Mouse (Mus musculus): Measurements from ENCODE around the gene Slc24a3. TPM values are rescaled to one million over a fixed set of nuclear protein-coding genes. Genes with fewer than 3 reads are reported as not detected.

Gene Slc24a3
- polyA plus RNA-seq, 1 experiment from 2014 or later: 3.1 TPM

- 11% methylated on average over 1 of the region's 1 CpGs for WGBS (ENCODE audit: missing documents)
- Histone ChIP-seq H3K27ac (no peak overlapping the region), H3K4me3 (ENCODE audit: inconsistent target) (no peak overlapping the region)
Measured at GRCm38 (mm10) chr2:145226100-145226499, 58.5 kb downstream of the Slc24a3 start.

GRCm38 (mm10) chr2:145227351-145227750, 59.8 kb downstream of the Slc24a3 start:
- Histone ChIP-seq H3K4me3 (ENCODE audit: inconsistent target) (no peak overlapping the region), H3K79me2 (ENCODE audit: inconsistent target) (no peaks in the 10 kb centered on the region), H3K27ac (no peak overlapping the region), H3K36me3 (ENCODE audit: inconsistent target) (no peaks in the 10 kb centered on the region)
- 95% methylated on average over 5 of the region's 5 CpGs for WGBS (ENCODE audit: missing documents)

More at GRCm38 (mm10) chr2:145226100-145226499, 58.5 kb downstream of the Slc24a3 start:
- Histone ChIP-seq H3K79me2 (ENCODE audit: inconsistent target) (no peaks in the 10 kb centered on the region), H3K36me3 (ENCODE audit: inconsistent target) (no peaks in the 10 kb centered on the region)

GRCm38 (mm10) chr2:145232764-145233484, 65.4 kb downstream of the Slc24a3 start:
- 85% methylated on average over 6 of the region's 6 CpGs for WGBS (ENCODE audit: missing documents)
- H3K79me2 ChIP-seq (ENCODE audit: inconsistent target): no peaks in the 10 kb centered on the region
- no peak overlapping the region for H3K27ac ChIP-seq
- no peaks in the 10 kb centered on the region for H3K36me3 ChIP-seq (ENCODE audit: inconsistent target)
- no peak overlapping the region for H3K4me3 ChIP-seq (ENCODE audit: inconsistent target)

DNA sequence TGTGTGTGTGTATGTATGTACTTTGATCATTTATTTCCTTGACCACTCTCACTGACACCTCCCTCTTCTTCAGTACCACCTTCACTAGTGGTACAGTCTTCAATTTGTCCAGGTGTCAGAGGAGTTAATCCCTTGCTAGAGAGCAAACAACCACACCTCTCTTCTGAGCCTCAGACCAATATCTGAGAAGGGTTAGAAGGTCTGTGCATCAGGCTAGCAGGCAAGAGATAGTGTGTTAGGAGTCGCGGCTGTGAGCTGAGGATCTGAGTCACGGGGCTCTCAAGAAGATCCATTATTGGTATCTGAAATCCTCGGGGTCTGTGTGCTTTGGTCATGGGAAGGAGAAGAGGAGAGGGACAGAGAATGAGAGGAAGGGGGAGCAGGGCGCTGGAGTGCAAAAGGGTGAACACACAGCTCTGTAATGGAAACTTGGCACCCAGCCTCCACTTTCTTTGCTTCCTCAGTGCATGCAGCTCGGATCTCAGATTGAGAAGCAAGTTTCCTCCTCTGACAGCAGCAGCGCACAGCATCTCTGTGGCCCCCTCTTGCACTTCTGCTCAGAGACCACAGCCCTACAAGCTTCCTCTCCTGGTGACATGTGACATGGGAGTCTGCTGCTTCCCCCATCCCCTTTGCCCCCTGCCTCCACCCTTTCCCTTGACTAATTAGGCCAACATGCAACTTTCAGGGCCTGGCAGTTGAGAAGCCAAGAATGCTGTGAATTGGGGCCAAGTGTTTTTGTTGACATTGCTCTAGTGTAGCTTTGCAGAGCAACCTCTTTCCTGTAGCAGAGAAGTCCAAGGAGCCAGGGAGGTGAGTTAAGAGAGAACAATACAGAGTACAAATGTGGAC, 66.2 kb downstream of the Slc24a3 start:
- WGBS (ENCODE audit: missing documents): 12% methylated on average over 7 of the region's 7 CpGs
- Histone ChIP-seq H3K4me3 (ENCODE audit: inconsistent target) (no peak overlapping the region), H3K27ac (no peak overlapping the region)

GRCm38 (mm10) chr2:145246384-145246783, 78.8 kb downstream of the Slc24a3 start:
- Histone ChIP-seq H3K36me3 (ENCODE audit: inconsistent target) (no peaks in the 10 kb centered on the region), H3K27ac (no peak overlapping the region), H3K79me2 (ENCODE audit: inconsistent target) (no peaks in the 10 kb centered on the region), H3K4me3 (ENCODE audit: inconsistent target) (no peak overlapping the region)
- WGBS (ENCODE audit: missing documents): 75% methylated on average over 4 of the region's 4 CpGs

More for the DNA sequence above, 66.2 kb downstream of the Slc24a3 start:
- Histone ChIP-seq H3K79me2 (ENCODE audit: inconsistent target) (no peaks in the 10 kb centered on the region), H3K36me3 (ENCODE audit: inconsistent target) (no peaks in the 10 kb centered on the region)

DNA sequence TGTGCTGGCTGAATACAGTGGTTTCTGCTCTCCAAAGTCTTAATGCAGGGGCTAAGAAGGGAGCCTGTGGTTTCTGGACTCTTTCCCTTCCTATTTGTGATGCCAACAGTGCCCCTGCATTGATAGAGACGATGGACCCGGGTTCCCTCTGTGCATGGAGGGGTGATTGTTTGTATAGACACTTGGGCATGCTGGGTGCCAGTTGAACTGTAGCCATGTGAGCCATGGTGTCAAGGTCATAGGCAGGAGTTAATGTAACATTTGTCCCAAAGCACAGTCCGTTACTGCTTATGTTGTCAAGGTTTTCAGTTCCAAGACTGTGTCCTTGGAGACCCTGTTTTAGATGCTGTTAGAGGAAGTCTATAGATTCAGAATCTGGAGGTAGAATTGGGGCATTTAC, 80.6 kb downstream of the Slc24a3 start:
- 88% methylated on average over 3 of the region's 3 CpGs for WGBS (ENCODE audit: missing documents)
- Histone ChIP-seq H3K79me2 (ENCODE audit: inconsistent target) (no peaks in the 10 kb centered on the region), H3K27ac (no peak overlapping the region), H3K36me3 (ENCODE audit: inconsistent target) (no peaks in the 10 kb centered on the region), H3K4me3 (ENCODE audit: inconsistent target) (no peak overlapping the region)

DNA sequence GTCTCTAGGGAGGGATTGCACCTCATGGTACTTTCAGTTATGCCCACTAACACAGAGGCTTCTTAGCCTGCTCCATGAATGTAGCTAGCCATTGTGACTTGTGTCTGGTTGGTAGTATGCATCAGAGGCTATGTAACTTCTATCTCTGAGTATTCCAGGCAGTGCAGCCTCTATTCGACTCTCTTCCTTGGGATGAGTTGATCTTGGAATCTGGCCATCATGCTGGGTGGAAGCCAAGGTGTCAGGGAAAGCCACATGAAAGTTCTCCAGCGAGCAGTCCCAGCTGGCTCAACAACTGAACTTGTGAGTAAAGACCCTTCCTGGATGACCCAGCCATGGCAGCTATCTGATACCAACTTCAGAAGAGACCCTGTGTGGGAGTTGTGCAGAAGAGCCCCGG, 89.8 kb downstream of the Slc24a3 start:
- Histone ChIP-seq H3K36me3 (ENCODE audit: inconsistent target) (no peaks in the 10 kb centered on the region), H3K79me2 (ENCODE audit: inconsistent target) (no peaks in the 10 kb centered on the region), H3K4me3 (ENCODE audit: inconsistent target) (no peak overlapping the region), H3K27ac (no peak overlapping the region)
- 69% methylated on average over 3 of the region's 3 CpGs for WGBS (ENCODE audit: missing documents)

DNA sequence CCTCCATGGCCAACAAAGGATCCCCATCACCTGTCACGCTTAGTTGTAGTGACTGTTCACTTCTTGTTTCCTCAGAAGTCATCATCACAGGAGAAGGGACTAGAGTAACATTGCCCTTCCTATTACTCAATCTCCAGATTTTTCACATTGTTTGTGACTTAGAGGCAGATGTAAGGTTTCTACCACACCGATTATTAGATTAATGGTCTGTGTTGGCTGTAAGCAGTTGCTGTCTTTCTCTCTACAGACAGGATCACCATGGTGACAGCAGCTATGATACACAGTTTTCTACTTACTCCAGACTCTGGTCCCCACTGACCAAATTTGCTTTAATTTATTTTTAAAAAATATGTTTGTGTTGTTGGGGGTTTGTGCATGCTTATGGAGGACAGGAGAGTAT, 90.3 kb downstream of the Slc24a3 start:
- Histone ChIP-seq H3K27ac (no peak overlapping the region), H3K36me3 (ENCODE audit: inconsistent target) (no peaks in the 10 kb centered on the region), H3K79me2 (ENCODE audit: inconsistent target) (no peaks in the 10 kb centered on the region), H3K4me3 (ENCODE audit: inconsistent target) (no peak overlapping the region)
- WGBS (ENCODE audit: missing documents): 83% methylated on average over 2 of the region's 2 CpGs

DNA sequence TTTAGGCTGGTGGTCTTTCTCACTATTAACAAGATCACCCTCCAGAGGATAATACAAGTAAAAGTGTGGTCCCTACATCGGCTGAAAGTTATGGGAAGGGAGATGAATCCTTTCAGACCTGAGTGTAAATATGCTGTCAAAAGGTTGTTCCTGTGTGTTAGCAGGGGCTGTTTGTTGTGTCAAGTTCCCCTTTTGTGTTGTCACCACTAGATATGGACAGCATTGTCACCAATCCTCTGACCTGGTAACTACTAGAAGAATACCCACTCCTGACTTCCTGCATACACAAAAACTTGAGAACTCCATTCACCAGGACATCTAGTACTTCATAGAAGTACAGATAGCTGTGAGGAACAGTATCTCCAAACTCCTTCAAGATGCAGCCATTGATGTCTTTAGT, 93.0 kb downstream of the Slc24a3 start:
- Histone ChIP-seq H3K4me3 (ENCODE audit: inconsistent target) (no peak overlapping the region), H3K36me3 (ENCODE audit: inconsistent target) (no peaks in the 10 kb centered on the region), H3K27ac (no peak overlapping the region), H3K79me2 (ENCODE audit: inconsistent target) (no peaks in the 10 kb centered on the region)
- 61% methylated on average over 1 of the region's 1 CpGs for WGBS (ENCODE audit: missing documents)

- no peaks in the 10 kb centered on the region for H3K79me2 ChIP-seq (ENCODE audit: inconsistent target)
- H3K4me3 ChIP-seq (ENCODE audit: inconsistent target): no peak overlapping the region
- 45% methylated on average over 1 of the region's 1 CpGs for WGBS (ENCODE audit: missing documents)
- H3K36me3 ChIP-seq (ENCODE audit: inconsistent target): no peaks in the 10 kb centered on the region
- no peak overlapping the region for H3K27ac ChIP-seq
Measured at GRCm38 (mm10) chr2:145262153-145262552, 94.6 kb downstream of the Slc24a3 start.

DNA sequence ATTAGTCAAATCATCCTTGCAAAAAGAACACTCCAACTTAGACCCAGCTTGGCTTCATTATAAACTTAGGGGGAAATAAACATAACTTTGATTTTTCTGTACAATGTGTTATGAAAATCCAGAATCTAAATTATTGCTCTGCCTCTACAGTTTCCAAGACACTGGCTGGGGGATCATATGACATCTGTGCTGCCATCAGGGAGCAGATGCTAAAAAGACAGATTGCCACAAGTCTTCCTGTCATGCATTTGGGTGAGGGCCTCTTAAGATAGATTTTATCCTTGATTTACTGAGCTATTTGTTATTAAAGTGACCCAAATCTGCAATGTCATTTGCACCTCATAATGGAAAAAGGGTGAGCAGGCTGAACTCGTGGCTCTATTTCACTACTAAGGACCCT, 99.2 kb downstream of the Slc24a3 start:
- Histone ChIP-seq H3K79me2 (ENCODE audit: inconsistent target) (no peaks in the 10 kb centered on the region), H3K36me3 (ENCODE audit: inconsistent target) (no peaks in the 10 kb centered on the region), H3K4me3 (ENCODE audit: inconsistent target) (no peak overlapping the region), H3K27ac (no peak overlapping the region)
- WGBS (ENCODE audit: missing documents): 71% methylated on average over 1 of the region's 1 CpGs

- Histone ChIP-seq H3K79me2 (ENCODE audit: inconsistent target) (no peaks in the 10 kb centered on the region), H3K27ac (no peak overlapping the region), H3K4me3 (ENCODE audit: inconsistent target) (no peak overlapping the region), H3K36me3 (ENCODE audit: inconsistent target) (no peaks in the 10 kb centered on the region)
Measured at GRCm38 (mm10) chr2:145268971-145269370, 101.4 kb downstream of the Slc24a3 start.

DNA sequence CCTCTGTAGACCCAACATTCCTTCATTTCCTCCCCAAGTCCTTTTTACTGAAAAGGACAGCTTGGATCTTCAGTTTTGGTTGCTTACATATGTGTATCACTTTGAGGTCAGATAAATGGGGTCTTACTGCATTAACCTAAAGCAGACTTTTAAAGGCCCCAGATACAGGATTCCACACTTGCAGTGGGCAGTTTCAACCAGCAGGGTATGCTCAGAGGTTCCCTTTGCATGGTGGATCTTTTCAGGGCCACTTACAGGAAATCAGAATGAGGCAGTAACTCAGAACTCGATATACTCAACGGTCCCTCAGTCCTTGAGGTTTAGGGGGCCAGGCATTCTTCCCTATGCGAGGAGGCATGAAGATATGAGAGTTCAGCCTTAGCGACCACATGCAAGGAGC, 101.9 kb downstream of the Slc24a3 start:
- no peaks in the 10 kb centered on the region for H3K36me3 ChIP-seq (ENCODE audit: inconsistent target)
- H3K27ac ChIP-seq: no peak overlapping the region
- 59% methylated on average over 4 of the region's 4 CpGs for WGBS (ENCODE audit: missing documents)
- H3K4me3 ChIP-seq (ENCODE audit: inconsistent target): no peak overlapping the region
- no peaks in the 10 kb centered on the region for H3K79me2 ChIP-seq (ENCODE audit: inconsistent target)

- no peak overlapping the region for H3K4me3 ChIP-seq (ENCODE audit: inconsistent target)
- H3K79me2 ChIP-seq (ENCODE audit: inconsistent target): no peaks in the 10 kb centered on the region
- WGBS (ENCODE audit: missing documents): 95% methylated on average over 9 of the region's 9 CpGs
- no peaks in the 10 kb centered on the region for H3K36me3 ChIP-seq (ENCODE audit: inconsistent target)
- H3K27ac ChIP-seq: no peak overlapping the region
Measured at GRCm38 (mm10) chr2:145274016-145274677, 106.6 kb downstream of the Slc24a3 start.

GRCm38 (mm10) chr2:145279336-145279735, 111.8 kb downstream of the Slc24a3 start:
- WGBS (ENCODE audit: missing documents): 77% methylated on average over 1 of the region's 1 CpGs
- H3K4me3 ChIP-seq (ENCODE audit: inconsistent target): no peak overlapping the region

More at GRCm38 (mm10) chr2:145279336-145279735, 111.8 kb downstream of the Slc24a3 start:
- Histone ChIP-seq H3K27ac (no peak overlapping the region), H3K36me3 (ENCODE audit: inconsistent target) (no peaks in the 10 kb centered on the region), H3K79me2 (ENCODE audit: inconsistent target) (no peaks in the 10 kb centered on the region)
